Mouse (Mus musculus) left cerebral cortex, postnatal 25 days (tissue): ENCODE data around the gene Akt1s1. TPM values are rescaled to one million over a fixed set of nuclear protein-coding genes. Genes with fewer than 3 reads are reported as not detected.

ENCODE experiments used
- DNase-seq, 2 experiments: peaks; one replicate each; pipeline ENCODE4 v3.0.0; 2022; ENCODE audit warnings: low spot score in 2 of 2, mixed read lengths in 1 of 2
- intact Hi-C: fragments of 180-260 bp; cut with DNase I; formaldehyde crosslinking; loops from one replicate; pipeline ENCODE4 v1.15.1; 2025
- total RNA-seq, 2 experiments: library from RNA; stranded (reverse); gene quantifications; 2 replicates each; pipeline ENCODE4 v1.2.3; 2021

Gene Akt1s1
- total RNA-seq, 2 experiments from 2014 or later = 78.5 to 79.1 TPM

DNA sequence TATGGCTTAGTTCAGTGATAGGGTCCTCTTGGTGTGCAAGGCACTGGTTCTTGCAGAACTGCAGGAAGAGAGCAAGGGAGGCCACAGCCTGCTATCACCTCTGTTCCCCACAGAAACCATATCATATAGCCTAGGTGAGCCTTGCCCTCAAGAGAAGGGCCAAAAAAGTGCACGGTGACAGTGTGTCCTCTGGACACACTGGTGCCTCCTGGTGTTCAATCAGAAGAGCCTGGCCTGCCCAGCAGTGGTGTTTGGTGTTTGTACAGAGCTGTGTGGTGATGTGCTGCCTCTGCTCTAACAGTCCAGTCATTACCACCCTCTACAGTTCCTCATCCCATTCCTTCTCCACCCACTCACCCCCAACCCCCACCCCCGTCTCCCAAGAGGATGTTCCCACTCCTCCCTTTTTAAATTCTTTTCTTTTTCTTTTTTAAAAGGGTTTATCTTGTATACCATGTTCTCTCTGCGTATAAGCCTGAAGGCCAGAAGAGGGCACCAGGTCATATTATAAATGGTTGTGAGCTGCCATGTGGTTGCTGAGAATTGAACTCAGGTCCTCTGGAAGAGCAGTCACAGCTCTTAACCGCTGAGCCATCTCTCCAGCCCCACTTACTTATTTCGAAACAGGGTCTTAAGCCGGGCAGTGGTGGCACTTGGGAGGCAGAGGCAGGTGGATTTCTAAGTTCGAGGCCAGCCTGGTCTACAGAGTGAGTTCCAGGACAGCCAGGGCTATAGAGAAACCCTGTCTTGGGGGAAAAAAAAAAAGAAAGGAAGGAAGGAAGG is 26.9 kb upstream of the Akt1s1 start:
- no peak for DNase-seq
- intact Hi-C loops = no loop called here

DNA sequence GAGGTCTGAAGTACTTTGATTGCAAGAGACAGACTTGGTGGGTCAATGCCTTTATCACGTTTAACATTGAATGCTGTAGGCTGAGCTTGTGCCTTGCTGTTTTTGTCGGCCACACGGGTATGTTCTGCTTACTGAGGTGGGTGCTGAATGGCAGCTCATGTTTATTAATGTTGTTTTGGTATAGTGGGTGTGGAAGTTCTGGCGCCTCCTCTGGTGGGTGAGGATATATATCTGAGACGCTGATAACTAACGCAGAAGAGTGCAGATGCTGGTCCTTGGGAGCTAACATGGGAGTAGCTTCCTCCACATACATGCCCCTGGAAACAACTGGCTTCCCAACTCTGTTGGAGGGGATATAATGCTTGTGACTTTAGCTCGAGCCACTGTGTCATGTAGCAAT is 25.4 kb upstream of the Akt1s1 start:
- intact Hi-C loops = no loop called here
- DNase-seq = no peak

GRCm38 (mm10) chr7:44824872-44825271 is 23.9 kb upstream of the Akt1s1 start:
- DNase-seq = peak; percentile 78 to 87
- intact Hi-C loops = loop anchor here (1.0 kb wide), 1 partner anchor 101 kb away; no protein-coding TSS in a partner anchor

DNA sequence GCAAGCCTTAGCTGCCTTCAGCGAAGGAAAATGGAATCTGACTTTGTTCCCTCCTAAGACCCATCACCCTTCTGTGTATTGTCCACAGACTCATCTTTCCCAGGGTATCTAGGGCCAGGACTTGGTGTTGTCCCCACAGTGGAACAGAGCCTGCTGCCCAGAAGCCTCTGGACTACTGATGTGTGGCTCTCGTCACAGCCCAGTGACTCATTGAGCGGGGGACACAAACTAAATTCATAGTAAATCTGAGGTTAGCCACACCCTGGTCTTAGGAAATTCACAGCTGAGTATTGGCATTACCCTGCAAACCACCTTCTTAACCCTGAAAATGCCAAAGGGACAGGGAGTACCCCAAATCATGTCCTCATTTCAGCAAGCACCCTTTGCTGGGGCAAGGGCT is 22.0 kb upstream of the Akt1s1 start:
- intact Hi-C loops = no loop called here
- no peak for DNase-seq

- intact Hi-C loops = no loop called here
- no peak for DNase-seq
Measured at GRCm38 (mm10) chr7:44828706-44829105, 20.1 kb upstream of the Akt1s1 start.

DNA sequence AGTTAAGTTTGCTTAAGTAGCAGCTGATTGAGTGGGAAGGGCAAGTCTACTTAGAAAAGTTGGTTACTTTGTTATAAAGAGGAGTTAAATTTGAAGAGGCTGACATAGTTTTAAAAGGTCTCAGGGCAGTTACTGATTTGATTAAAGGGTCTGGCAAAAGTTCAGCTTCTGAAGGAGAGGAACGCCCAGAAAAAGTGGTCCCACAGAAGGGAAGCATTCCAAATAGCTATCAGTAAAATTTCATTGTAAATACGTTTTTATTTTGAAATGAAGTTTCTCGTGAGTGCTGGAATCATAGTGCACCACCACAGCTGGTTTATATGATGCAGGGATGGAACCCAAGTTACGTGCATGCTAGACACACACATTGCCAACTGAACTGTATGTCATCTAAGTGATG is 16.0 kb upstream of the Akt1s1 start:
- intact Hi-C loops = no loop called here

GRCm38 (mm10) chr7:44835373-44836015 is 13.3 kb upstream of the Akt1s1 start:
- DNase-seq = no peak
- intact Hi-C loops = no loop called here

More for the DNA sequence above, 16.0 kb upstream of the Akt1s1 start:
- DNase-seq = no peak

- no peak for DNase-seq
- intact Hi-C loops = no loop called here
Measured at GRCm38 (mm10) chr7:44836016-44836404, 12.8 kb upstream of the Akt1s1 start.

GRCm38 (mm10) chr7:44836423-44837053 is 12.3 kb upstream of the Akt1s1 start:
- DNase-seq = no peak
- intact Hi-C loops = no loop called here

GRCm38 (mm10) chr7:44838073-44838472 is 10.7 kb upstream of the Akt1s1 start:
- no peak for DNase-seq
- intact Hi-C loops = no loop called here

- DNase-seq = no peak
- intact Hi-C loops = no loop called here
Measured at GRCm38 (mm10) chr7:44839171-44839490, 9.7 kb upstream of the Akt1s1 start.

GRCm38 (mm10) chr7:44839491-44840191 is 9.2 kb upstream of the Akt1s1 start:
- intact Hi-C loops = no loop called here
- peak; percentile 62 to 65 for DNase-seq

DNA sequence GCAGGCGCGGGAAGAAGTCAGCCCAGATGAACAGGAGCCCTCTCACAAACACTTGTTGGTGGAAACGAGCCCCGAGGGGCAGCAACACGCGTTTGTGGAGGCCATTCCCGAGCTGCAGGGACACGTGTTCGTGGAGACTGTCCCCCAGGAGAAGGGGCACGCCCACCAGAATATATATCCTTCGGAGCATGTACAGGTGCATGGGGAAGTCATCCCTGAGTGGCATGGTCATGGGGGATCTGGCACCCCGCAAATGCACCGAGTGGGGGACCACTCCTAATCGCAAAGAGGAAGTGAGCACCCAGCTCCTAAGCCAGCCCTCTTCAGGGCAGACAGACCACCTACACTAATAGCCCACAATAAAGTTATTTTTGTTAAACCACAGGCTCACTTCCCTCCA is 8.4 kb upstream of the Akt1s1 start:
- no peak for DNase-seq
- intact Hi-C loops = no loop called here

- no peak for DNase-seq
- intact Hi-C loops = no loop called here
Measured at GRCm38 (mm10) chr7:44841825-44842463, 6.8 kb upstream of the Akt1s1 start.

DNA sequence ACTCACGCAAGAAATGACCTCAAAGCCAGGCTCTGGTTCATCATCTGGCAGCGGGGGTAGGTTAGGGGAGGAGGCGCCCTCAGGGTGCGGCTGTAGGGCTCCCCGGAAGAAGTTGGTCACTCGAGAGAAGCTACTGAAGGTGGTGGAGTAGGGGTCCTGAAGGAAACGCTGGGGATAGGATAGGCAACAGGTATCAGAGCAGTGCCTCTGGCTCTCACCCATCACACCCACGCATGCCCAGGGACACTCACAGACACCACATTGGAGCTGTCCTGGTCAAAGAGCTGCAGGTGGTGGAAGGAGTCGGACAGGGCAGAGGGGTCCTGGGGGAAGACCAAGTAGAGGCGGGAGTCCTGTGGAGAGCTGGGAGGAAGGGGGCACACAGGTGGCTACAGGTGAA is 3.8 kb upstream of the Akt1s1 start:
- no peak for DNase-seq
- intact Hi-C loops = no loop called here

GRCm38 (mm10) chr7:44846804-44847203 is 2.0 kb upstream of the Akt1s1 start:
- no peak for DNase-seq
- intact Hi-C loops = no loop called here

- DNase-seq = no peak
Measured at GRCm38 (mm10) chr7:44847772-44848171, 1.0 kb upstream of the Akt1s1 start.

GRCm38 (mm10) chr7:44849416-44850111 is 773 bp downstream of the Akt1s1 start:
- peak; percentile 91 to 96 for DNase-seq
- intact Hi-C loops = loop anchor here (1.0 kb wide), 1 partner anchor 41 kb away; no protein-coding TSS in a partner anchor

More at GRCm38 (mm10) chr7:44847772-44848171, 1.0 kb upstream of the Akt1s1 start:
- intact Hi-C loops = no loop called here

DNA sequence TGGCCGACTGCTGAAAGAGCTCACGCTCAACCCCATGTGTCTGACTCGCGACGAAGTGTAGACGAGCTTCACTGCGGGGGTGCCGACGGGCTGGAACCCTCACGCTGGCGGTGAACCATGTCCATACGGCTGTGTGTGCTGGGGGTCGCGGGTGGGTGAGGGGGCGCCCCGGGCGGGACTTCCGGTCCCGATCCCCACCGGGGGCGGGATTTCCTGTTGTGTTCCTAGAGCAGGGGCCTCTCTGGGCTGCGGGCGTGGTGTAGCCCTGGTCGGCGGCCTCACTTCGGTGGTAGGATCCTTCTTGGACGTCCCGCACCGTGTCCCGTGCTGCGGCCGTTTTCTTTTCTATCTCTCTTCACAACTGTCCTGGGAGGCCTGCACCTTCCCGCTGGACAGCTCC is 1.4 kb downstream of the Akt1s1 start:
- DNase-seq = peak; percentile 78
- intact Hi-C loops = no loop called here
